Mouse (Mus musculus) C2C12 (cell line): ENCODE measurements around the gene Higd1c. TPM values are rescaled to one million over a fixed set of nuclear protein-coding genes. Genes with fewer than 3 reads are reported as not detected.
"Not testable (repeated sequence)": the region's sequence is repeated elsewhere in the genome, so short reads cannot be mapped to it uniquely, and the experiment has no call there.

Experiments
- H3K27me3 ChIP-seq: one replicate; pipeline ENCODE4 v1.6.1; 2011; ENCODE audit not compliant: control insufficient read depth, insufficient read depth, insufficient read length
- H3K36me3 ChIP-seq: one replicate; pipeline ENCODE4 v1.6.1; 2011; ENCODE audit not compliant: control insufficient read depth, insufficient read depth
- H3K4me3 ChIP-seq: one replicate; pipeline ENCODE4 v1.5.1; 2011; ENCODE audit warnings: mild to moderate bottlenecking, control low read depth; ENCODE audit not compliant: poor library complexity, insufficient read depth, severe bottlenecking
- H3K79me2 ChIP-seq: one replicate; pipeline ENCODE4 v1.6.1; 2011; ENCODE audit not compliant: control insufficient read depth, insufficient read depth
- H3K79me3 ChIP-seq: one replicate; pipeline ENCODE4 v1.6.1; 2011; ENCODE audit warnings: low read depth, control low read depth
- H3ac ChIP-seq: one replicate; pipeline ENCODE3; 2011; ENCODE audit warnings: low read depth; ENCODE audit not compliant: control insufficient read depth, insufficient read length
- CEBPB ChIP-seq: IDR thresholded peaks from one replicate; pipeline ENCODE4 v1.6.1; 2011; ENCODE audit warnings: low read depth, mild to moderate bottlenecking, control low read depth, moderate library complexity
- CTCF ChIP-seq: IDR thresholded peaks from one replicate; pipeline ENCODE4 v1.5.1; 2011; ENCODE audit not compliant: control insufficient read depth, insufficient read depth, insufficient read length
- FOSL1 ChIP-seq: IDR thresholded peaks from one replicate; pipeline ENCODE4 v1.8.0; 2011; ENCODE audit warnings: mild to moderate bottlenecking, low read length; ENCODE audit not compliant: poor library complexity, insufficient read depth, severe bottlenecking
- MAX ChIP-seq: IDR thresholded peaks from one replicate; pipeline ENCODE4 v1.6.1; 2011; ENCODE audit warnings: mild to moderate bottlenecking, control low read depth
- MYOD1 ChIP-seq: IDR thresholded peaks from one replicate; pipeline ENCODE4 v1.6.1; 2011; ENCODE audit warnings: low read depth; ENCODE audit not compliant: control insufficient read depth, insufficient read length
- MYOG ChIP-seq: IDR thresholded peaks from one replicate; pipeline ENCODE4 v1.6.1; 2011; ENCODE audit not compliant: control insufficient read depth, insufficient read length; ENCODE audit errors: extremely low read depth
- USF1 ChIP-seq: IDR thresholded peaks from one replicate; pipeline ENCODE4 v1.6.1; 2011; ENCODE audit warnings: low read depth, mild to moderate bottlenecking, control low read depth, moderate library complexity
- polyA plus RNA-seq: library from polyadenylated mRNA; unstranded; fragments of >200 nt; fragmentation: generic; extraction: Trizol; gene quantifications from one replicate; pipeline ENCODE4 v1.2.1, GENCODE M21; 2012; ENCODE audit warnings: missing spikeins

Higd1c gene
- polyA plus RNA-seq, 1 experiment = not detected

DNA sequence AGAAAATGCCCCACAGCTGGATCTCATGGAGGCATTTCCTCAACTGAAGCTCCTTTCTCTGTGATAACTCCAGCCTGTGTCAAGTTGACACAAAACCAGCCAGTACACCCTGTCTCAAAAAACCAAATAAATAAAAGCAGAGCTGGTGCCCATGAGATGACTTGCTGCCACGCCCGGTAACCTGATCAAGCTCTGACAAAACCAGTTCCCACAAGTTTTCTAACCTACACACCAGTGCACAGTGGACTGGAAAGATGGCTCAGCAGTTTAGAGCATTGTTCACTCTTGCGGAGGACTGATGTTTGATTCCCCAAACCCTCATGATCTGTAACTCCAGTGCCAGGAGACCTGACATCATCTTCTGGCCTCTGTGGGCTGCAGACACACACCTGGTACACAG, 39.1 kb upstream of the Higd1c start:
- no peak for TF ChIP-seq MYOG
- TF ChIP-seq MAX = no peak
- TF ChIP-seq CTCF = no peak
- TF ChIP-seq MYOD1 = no peak
- TF ChIP-seq USF1 = no peak
- no peak for TF ChIP-seq CEBPB
- no peak for TF ChIP-seq FOSL1
- Histone ChIP-seq H3K79me2 (no peaks in the 10 kb centered on the region), H3K4me3 (no peak overlapping the region), H3ac (no peak overlapping the region), H3K36me3 (no peaks in the 10 kb centered on the region), H3K27me3 (peaks cover 4% of the 10 kb centered on the region), H3K79me3 (no peaks in the 10 kb centered on the region)

DNA sequence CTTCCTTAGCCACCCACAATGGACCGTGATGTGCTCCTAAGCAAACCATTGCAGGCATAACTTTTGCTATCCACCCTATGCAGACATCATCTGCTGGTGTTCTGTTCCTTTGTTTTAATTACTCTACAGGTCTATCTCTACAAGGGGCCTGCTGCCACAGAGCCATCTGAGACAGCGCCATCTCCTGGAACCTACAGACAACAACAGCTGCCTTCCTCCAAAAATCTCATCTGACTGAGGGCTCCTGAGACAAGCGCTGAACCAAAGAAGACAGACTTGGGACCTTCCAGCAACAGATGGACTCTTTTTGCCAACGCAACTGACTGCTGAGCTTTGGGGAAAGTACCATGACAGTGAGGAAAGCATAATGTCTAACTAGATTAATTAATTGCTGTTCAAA, 36.3 kb upstream of the Higd1c start:
- H3K79me3 ChIP-seq, H3ac ChIP-seq, H3K79me2 ChIP-seq, H3K27me3 ChIP-seq, H3K36me3 ChIP-seq, H3K4me3 ChIP-seq: not testable (repeated sequence)

DNA sequence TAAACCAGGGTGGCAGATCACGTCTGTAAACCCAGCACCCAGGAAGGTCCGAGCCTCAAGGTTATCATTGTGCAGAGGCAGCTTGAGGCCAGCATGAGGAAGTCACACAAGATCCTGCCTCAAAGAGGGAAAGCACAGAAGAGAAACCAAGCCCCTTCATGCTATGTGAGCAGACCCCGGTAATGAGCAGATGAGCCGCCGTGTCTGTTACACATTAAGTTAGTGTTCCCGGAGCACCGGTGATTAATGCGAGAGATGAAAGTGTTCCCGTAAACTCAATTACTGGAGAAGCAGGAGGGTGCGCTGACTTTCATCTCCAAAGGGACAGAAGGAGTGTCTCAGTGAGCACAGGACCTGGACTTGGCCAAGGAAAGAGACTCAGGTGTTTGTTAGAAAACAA, 35.0 kb upstream of the Higd1c start:
- H3ac ChIP-seq, H3K27me3 ChIP-seq, H3K79me3 ChIP-seq, H3K79me2 ChIP-seq, H3K36me3 ChIP-seq, H3K4me3 ChIP-seq: not testable (repeated sequence)

DNA sequence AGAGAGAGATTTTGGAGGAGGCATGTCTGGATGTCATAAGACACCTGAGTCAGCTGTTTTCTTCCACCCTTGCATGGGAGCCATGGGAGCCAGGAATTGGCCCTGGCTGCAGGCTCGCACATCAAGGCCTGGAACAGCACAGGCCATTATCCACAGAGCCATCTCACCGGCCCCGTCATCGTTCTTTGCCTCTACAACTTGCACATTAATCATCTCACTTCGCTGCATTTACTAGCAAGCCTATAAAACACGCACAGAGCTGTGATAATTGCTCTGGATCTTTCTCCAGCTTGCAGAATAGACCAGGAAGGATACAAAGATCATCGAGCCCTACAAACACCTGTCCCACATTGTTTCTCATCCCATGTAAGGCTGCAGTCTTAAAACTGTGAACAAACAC, 33.6 kb upstream of the Higd1c start:
- H3K27me3 ChIP-seq = peaks cover 10% of the 10 kb centered on the region
- TF ChIP-seq CEBPB (no peak), MYOG (no peak), CTCF (no peak), MAX (no peak)
- no peak overlapping the region for H3ac ChIP-seq
- no peak overlapping the region for H3K4me3 ChIP-seq
- H3K79me2 ChIP-seq = no peaks in the 10 kb centered on the region
- no peaks in the 10 kb centered on the region for H3K79me3 ChIP-seq
- no peaks in the 10 kb centered on the region for H3K36me3 ChIP-seq

DNA sequence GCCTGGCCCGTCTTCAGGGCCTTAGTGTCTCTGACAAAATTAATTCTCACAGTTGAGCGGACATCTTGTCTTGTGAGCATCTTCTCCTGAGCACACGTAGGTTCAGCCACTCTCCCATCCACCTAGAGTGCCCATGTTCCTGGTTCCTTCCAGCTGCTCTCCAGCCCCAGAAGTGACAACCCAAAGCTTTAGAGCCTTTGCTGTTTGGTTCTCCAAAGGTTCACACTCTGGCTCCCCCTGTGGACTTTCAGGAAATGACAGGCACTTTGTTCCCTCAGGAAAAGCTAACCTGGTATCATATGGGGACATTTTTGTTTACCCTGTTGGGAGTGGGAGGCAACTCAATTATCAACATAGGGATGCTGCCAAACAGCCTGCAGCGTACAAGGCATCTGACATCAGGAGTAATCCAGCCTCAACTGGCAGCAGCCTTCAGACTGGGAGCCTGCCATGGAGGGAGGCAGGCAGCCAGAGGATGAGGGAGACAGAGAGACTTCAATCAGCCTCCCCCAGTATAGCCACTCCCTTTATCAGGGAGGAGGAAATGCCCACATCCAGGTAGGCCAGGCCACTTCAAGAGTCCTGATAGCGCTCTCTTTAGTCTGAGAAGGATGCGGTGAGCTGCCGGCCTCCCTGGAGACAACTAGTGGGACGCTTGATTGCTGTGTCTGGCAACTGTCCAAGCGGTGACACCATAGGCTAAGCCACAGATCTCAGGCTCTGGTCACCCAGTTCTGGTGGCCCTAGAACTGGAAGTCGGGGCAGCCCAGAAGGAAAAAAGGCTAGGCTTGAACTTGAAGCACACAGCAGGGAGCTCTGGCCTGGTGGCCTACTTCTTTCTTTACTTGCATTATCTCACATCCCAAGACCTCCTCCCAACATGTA, 32.0 kb upstream of the Higd1c start:
- not testable (repeated sequence) for H3K36me3 ChIP-seq, H3ac ChIP-seq, H3K4me3 ChIP-seq, H3K79me2 ChIP-seq, H3K27me3 ChIP-seq, H3K79me3 ChIP-seq

DNA sequence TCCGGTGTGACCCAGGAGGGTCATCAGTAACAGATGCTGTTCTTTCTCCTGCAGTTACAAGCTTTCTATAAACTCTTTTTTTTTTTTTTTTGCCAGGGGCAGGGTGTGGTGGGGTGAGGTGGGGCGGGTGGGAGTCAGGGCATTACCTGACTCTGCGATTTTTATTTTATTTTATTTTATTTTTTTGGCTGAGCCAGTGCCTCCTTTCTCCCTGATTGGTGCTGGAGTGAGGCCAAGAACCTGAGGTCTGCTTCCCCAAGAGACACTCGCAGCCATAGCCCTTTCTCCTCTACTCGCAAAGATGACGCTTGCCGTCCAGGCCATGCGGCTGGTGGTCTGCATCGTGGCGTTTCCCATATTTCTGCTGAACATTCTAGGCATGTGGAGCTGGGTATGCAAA, 29.7 kb upstream of the Higd1c start, which contains the start of gene Mettl7a3:
TSS of gene Mettl7a3 (plus strand) at position 301 of the 400 bp plus-strand sequence.
- Histone ChIP-seq H3K79me2 (no peaks in the 10 kb centered on the region), H3K27me3 (peaks cover 6% of the 10 kb centered on the region), H3K36me3 (no peaks in the 10 kb centered on the region), H3K4me3 (no peak within 1 kb of the TSS), H3K79me3 (no peaks in the 10 kb centered on the region), H3ac (no peak within 1 kb of the TSS)
- TF ChIP-seq USF1 = no peak
- no peak for TF ChIP-seq MYOD1
- TF ChIP-seq CTCF = no peak
- no peak for TF ChIP-seq CEBPB

DNA sequence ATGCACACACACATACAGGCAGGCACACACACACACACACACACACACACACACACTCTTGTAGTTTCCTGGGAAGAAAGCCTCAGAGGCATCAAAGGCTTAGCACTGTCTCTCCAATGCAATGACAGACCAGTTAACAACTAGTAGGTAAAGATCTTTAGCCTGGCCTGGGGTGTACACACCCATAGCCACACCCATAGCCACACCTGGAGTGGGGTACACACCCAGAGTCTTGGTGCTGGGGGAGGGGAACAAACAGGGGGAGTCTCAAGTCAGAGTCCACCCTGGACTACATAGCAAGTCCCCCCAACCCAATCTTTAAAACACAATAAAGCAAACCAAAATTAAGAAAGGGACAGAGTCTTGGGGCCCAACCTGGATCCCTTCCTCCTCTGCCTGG, 27.0 kb upstream of the Higd1c start:
- not testable (repeated sequence) for H3K4me3 ChIP-seq, H3K79me2 ChIP-seq, H3K27me3 ChIP-seq, H3ac ChIP-seq, H3K79me3 ChIP-seq, H3K36me3 ChIP-seq

DNA sequence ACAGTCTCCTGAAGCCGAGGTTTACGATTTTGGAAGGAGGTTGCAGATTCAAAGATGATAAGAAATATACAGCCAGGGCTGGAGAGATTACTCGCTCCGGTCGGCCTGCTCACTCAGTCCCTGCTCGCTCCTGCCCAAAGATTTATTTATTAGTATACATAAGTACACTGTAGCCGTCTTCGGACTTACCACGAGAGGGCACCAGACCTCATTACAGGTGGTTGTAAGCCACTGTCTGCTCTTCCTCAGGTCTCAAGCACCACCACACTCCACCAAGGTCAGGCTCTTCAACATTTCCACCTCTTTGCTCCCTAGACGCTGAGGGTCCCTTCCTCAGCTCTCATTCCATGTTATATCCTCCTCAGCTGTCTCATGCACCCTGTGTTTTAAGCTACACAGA, 26.5 kb upstream of the Higd1c start:
- not testable (repeated sequence) for H3K36me3 ChIP-seq, H3K79me2 ChIP-seq, H3K79me3 ChIP-seq, H3ac ChIP-seq, H3K4me3 ChIP-seq, H3K27me3 ChIP-seq

DNA sequence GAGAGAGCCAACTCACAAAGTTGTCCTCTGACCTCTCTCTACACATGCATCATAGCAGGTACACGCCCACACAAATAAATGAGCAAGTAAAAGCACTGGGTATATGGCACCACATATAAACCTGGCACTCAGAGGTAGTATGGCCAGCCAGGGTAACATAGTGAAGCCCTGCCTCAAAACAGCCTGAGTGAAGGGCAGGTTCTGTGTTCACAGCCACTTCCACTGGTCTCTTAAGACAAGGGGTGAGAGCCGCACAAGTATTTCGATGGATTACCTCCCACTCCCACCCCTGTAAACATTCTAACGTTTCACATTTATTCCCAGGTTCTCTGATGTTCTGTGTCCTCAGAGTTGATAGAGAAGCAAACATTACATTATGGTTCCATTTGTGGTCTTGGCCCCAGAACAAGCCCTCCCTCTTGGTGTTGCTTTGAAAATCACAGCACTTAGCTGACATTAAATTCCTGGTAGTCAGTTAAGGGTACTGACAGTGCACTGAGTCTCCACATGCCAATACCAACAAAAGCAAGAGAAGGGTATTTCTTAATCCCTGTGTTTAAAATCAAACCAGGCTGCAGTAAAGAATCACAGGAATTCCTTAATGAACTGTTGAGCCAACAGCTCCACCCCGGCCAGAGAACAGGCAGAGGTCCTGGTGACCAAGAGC, 22.9 kb upstream of the Higd1c start:
- not testable (repeated sequence) for H3ac ChIP-seq, H3K79me2 ChIP-seq, H3K4me3 ChIP-seq, H3K79me3 ChIP-seq, H3K27me3 ChIP-seq, H3K36me3 ChIP-seq
